Mouse (Mus musculus) midbrain, postnatal 0 days (tissue): ENCODE results near the gene Gtf2f2. TPM values are rescaled to one million over a fixed set of nuclear protein-coding genes. Genes with fewer than 3 reads are reported as not detected.
A peak's percentile ranks its signal among the peaks of the same experiment; 100 is the strongest.

Experiments
- ATAC-seq: fragments of 200-750 bp; cut with Nextera tagmentation; 2 replicates; pipeline ENCODE4 v1.8.0; 2017; ENCODE audit warnings: moderate number of reproducible peaks, mild to moderate bottlenecking, moderate TSS enrichment, moderate library complexity; ENCODE audit not compliant: low FRiP score
- DNase-seq: peaks from one replicate; pipeline ENCODE4 v3.0.0-alpha.2; 2015; ENCODE audit warnings: low spot score
- H3K27ac ChIP-seq: fragments of 300-500 bp; sonication (generic); 2 replicates; pipeline ENCODE4 v1.5.1; 2014; ENCODE audit warnings: low read depth, mild to moderate bottlenecking, low read length, mixed read lengths
- H3K27me3 ChIP-seq: fragments of 300-500 bp; sonication (generic); 2 replicates; pipeline ENCODE4 v1.6.1; 2014; ENCODE audit warnings: low read length, control low read depth, mixed read lengths; ENCODE audit not compliant: insufficient read depth
- H3K36me3 ChIP-seq: fragments of 300-500 bp; sonication (generic); 2 replicates; pipeline ENCODE4 v1.6.1; 2014; ENCODE audit warnings: low read length, control low read depth, mixed read lengths; ENCODE audit not compliant: insufficient read depth
- H3K4me1 ChIP-seq: fragments of 300-500 bp; sonication (generic); 2 replicates; pipeline ENCODE4 v1.6.1; 2014; ENCODE audit warnings: mild to moderate bottlenecking, control low read depth, antibody characterized with exemption, low read length, mixed read lengths; ENCODE audit not compliant: insufficient read depth
- H3K4me2 ChIP-seq: fragments of 300-500 bp; sonication (generic); 2 replicates; pipeline ENCODE4 v1.6.1; 2014; ENCODE audit warnings: low read depth, mild to moderate bottlenecking, low read length, mixed read lengths; ENCODE audit not compliant: poor library complexity, severe bottlenecking
- H3K4me3 ChIP-seq: fragments of 300-500 bp; sonication (generic); 2 replicates; pipeline ENCODE4 v1.5.1; 2014; ENCODE audit warnings: low read depth, mild to moderate bottlenecking, low read length, moderate library complexity
- H3K9ac ChIP-seq: fragments of 300-500 bp; sonication (generic); replicated peaks from 2 replicates; pipeline ENCODE4 v1.6.1; 2014; ENCODE audit warnings: mild to moderate bottlenecking, low read length, moderate library complexity, mixed read lengths; ENCODE audit not compliant: poor library complexity, severe bottlenecking
- H3K9me3 ChIP-seq: fragments of 300-500 bp; sonication (generic); 2 replicates; pipeline ENCODE4 v1.6.1; 2016; ENCODE audit warnings: low read length, control low read depth
- CTCF ChIP-seq: IDR thresholded peaks from 2 replicates; pipeline ENCODE4 v1.5.1; 2016; ENCODE audit warnings: antibody characterized with exemption, mild to moderate bottlenecking
- WGBS: fragments of 180-500 bp; shearing (Covaris S2); extraction: QIAGEN DNeasy Blood & Tissue Kit; methylation state at CpG from one replicate; pipeline ENCODE4 v1.1.7; 2014; 5-methylcytosine and 5-hydroxymethylcytosine counted together
- polyA plus RNA-seq: library from polyadenylated mRNA; unstranded; fragments of >200 nt; fragmentation: Nextera tagmentation; extraction: Ambion mirVana; gene quantifications from 2 replicates; pipeline ENCODE4 v1.2.1, GENCODE M21; 2015
- total RNA-seq: library from RNA; depleted of rRNA; stranded (reverse); fragments of >200 nt; gene quantifications from 2 replicates; pipeline ENCODE4 v1.2.3, GENCODE M21; 2014

The Gtf2f2 gene
- total and polyA plus RNA-seq, 2 experiments from 2014 or later: 22.7 to 42.6 TPM

- no peak for DNase-seq
- TF ChIP-seq CTCF: no peak
- Histone ChIP-seq H3K36me3 (no peaks in the 10 kb centered on the region), H3K9ac (no peak within 1 kb of the TSS), H3K4me3 (no peak within 1 kb of the TSS), H3K27me3 (no peaks in the 10 kb centered on the region), H3K4me1 (no peaks in the 10 kb centered on the region), H3K9me3 (no peaks in the 10 kb centered on the region), H3K27ac (no peak within 1 kb of the TSS), H3K4me2 (no peak within 1 kb of the TSS)
- 93% methylated on average over 7 of the region's 7 CpGs for WGBS
- ATAC-seq: no peak
These were observed 55.9 kb downstream of the Gtf2f2 start, which contains the start of gene Kctd4 for GRCm38 (mm10) chr14:75954766-75955165. Gene Kctd4, plus strand, starts transcription at chr14:75955009.

- Histone ChIP-seq H3K9ac (no peak overlapping the region), H3K27ac (no peak overlapping the region), H3K9me3 (no peaks in the 10 kb centered on the region), H3K4me3 (no peak overlapping the region), H3K27me3 (no peaks in the 10 kb centered on the region), H3K4me2 (no peak overlapping the region), H3K4me1 (no peaks in the 10 kb centered on the region), H3K36me3 (no peaks in the 10 kb centered on the region)
- 50% methylated on average over 2 of the region's 2 CpGs for WGBS
- no peak for DNase-seq
- ATAC-seq: no peak
- no peak for TF ChIP-seq CTCF
These were observed 57.7 kb downstream of the Gtf2f2 start for GRCm38 (mm10) chr14:75953011-75953410.

- no peak overlapping the region for H3K27ac ChIP-seq
- H3K9me3 ChIP-seq: no peaks in the 10 kb centered on the region
- H3K4me1 ChIP-seq: no peaks in the 10 kb centered on the region
- ATAC-seq: no peak
- H3K27me3 ChIP-seq: no peaks in the 10 kb centered on the region
- WGBS: 20% methylated on average over 3 of the region's 3 CpGs
- no peak overlapping the region for H3K9ac ChIP-seq
- H3K4me3 ChIP-seq: no peak overlapping the region
- no peaks in the 10 kb centered on the region for H3K36me3 ChIP-seq
- peak; percentile 35 for DNase-seq
- TF ChIP-seq CTCF: no peak
- H3K4me2 ChIP-seq: no peak overlapping the region
These were observed 63.0 kb downstream of the Gtf2f2 start for GRCm38 (mm10) chr14:75947674-75948073.

GRCm38 (mm10) chr14:75942365-75942764 is 68.3 kb downstream of the Gtf2f2 start:
- H3K4me2 ChIP-seq: no peak overlapping the region
- H3K9ac ChIP-seq: no peak overlapping the region
- no peaks in the 10 kb centered on the region for H3K4me1 ChIP-seq
- WGBS: 94% methylated on average over 3 of the region's 3 CpGs
- ATAC-seq (no peak), DNase-seq (no peak)
- no peaks in the 10 kb centered on the region for H3K36me3 ChIP-seq
- H3K4me3 ChIP-seq: no peak overlapping the region
- no peaks in the 10 kb centered on the region for H3K27me3 ChIP-seq
- H3K9me3 ChIP-seq: no peaks in the 10 kb centered on the region
- TF ChIP-seq CTCF: no peak
- no peak overlapping the region for H3K27ac ChIP-seq

- Histone ChIP-seq H3K27me3 (no peaks in the 10 kb centered on the region), H3K36me3 (no peaks in the 10 kb centered on the region), H3K9me3 (no peaks in the 10 kb centered on the region), H3K4me3 (no peak overlapping the region), H3K4me1 (no peaks in the 10 kb centered on the region), H3K9ac (no peak overlapping the region), H3K4me2 (no peak overlapping the region), H3K27ac (no peak overlapping the region)
- ATAC-seq: no peak
- DNase-seq: no peak
- WGBS: 100% methylated on average over 1 of the region's 1 CpGs
- TF ChIP-seq CTCF: no peak
These were observed 69.2 kb downstream of the Gtf2f2 start for GRCm38 (mm10) chr14:75941500-75941899.

GRCm38 (mm10) chr14:75937714-75938113 is 73.0 kb downstream of the Gtf2f2 start:
- ATAC-seq (no peak), DNase-seq (no peak)
- H3K27ac ChIP-seq: no peak overlapping the region
- no peak overlapping the region for H3K4me2 ChIP-seq
- H3K9ac ChIP-seq: no peak overlapping the region
- no peaks in the 10 kb centered on the region for H3K4me1 ChIP-seq
- no peaks in the 10 kb centered on the region for H3K36me3 ChIP-seq
- H3K9me3 ChIP-seq: no peaks in the 10 kb centered on the region
- TF ChIP-seq CTCF: no peak
- no peaks in the 10 kb centered on the region for H3K27me3 ChIP-seq
- H3K4me3 ChIP-seq: no peak overlapping the region
- WGBS: 80% methylated on average over 1 of the region's 1 CpGs
